Mouse (Mus musculus): ENCODE measurements around the gene Stard5.

Stard5 gene

DNA sequence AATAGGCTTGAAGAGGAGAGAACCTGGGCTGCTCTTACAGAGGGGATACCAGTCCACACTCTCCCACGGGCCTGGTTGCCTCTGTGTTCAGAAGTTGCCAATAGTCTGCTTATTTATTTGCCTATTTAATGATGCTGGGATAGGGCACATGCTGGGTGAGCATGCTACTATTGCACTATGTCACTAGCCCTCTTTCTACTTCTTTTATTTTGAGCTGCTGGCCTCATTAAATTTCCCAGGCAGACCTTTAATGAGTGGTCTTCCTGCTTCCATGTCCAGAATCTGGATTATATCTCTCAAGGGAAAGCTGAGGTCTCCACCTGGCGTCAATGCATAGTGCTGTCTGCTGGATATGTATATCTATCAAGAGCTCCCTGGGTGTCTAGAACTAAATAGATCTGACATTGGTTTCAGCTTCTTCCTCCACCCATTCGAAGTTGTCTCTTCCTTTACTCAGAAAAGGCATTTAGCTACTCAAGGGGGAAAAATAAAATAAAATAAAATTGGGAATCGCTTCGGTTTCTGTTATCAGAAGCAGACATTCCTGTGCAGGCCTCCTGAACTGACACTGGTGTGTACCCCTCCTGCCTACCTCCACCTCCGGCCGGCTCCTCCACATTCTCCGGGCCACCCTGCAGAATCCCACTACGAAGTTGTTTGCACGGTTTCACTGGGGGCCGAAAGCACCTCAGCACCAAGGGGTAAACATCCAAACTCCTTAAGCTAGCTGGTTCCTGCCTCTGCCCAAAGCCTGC is 509 bp upstream of the Stard5 start:
- in situ Hi-C loops (cut with MboI; ENCODE audit: unreplicated experiment in 2 of 2), result loop anchor here in 1 of 2 experiments (25.0 kb wide), 1 partner anchor 1056 kb away; the partner anchor contains the start of gene Zfand6

GRCm38 (mm10) chr7:83632682-83633120 is 942 bp downstream of the Stard5 start:
- in situ Hi-C loops (cut with MboI; ENCODE audit: unreplicated experiment in 2 of 2), result loop anchor here in 1 of 2 experiments (25.0 kb wide), 1 partner anchor 1055 kb away; the partner anchor contains the start of gene Zfand6

DNA sequence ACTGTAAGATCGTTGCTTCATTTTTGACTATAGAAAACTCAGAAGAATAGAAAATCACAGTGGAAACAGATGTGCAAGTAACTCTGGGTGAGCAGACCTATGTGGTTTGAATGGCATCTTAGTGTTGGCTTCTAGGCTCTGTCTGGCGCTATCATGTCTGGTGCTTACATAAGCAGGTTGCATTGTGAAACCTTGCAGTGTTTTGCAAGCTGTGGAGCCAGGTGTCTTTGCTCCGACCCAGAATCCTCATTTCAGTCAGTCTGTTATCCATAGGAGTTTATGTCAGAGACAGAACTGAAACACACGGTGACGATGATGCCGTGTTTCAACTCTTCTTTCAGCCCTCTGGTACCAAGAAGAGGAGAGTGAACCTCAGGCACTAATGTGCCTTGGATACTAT is 2.1 kb downstream of the Stard5 start:
- in situ Hi-C loops (cut with MboI; ENCODE audit: unreplicated experiment in 2 of 2), result loop anchor here in 1 of 2 experiments (25.0 kb wide), 1 partner anchor 1053 kb away; the partner anchor contains the start of gene Zfand6

- in situ Hi-C loops (cut with MboI; ENCODE audit: unreplicated experiment in 2 of 2), result loop anchor here in 1 of 2 experiments (25.0 kb wide), 1 partner anchor 1052 kb away; the partner anchor contains the start of gene Zfand6
Measured at GRCm38 (mm10) chr7:83635726-83636125, 4.0 kb downstream of the Stard5 start.

GRCm38 (mm10) chr7:83636425-83636824 is 4.7 kb downstream of the Stard5 start:
- in situ Hi-C loops (cut with MboI; ENCODE audit: unreplicated experiment in 2 of 2), result loop anchor here in 1 of 2 experiments (25.0 kb wide), 1 partner anchor 1051 kb away; the partner anchor contains the start of gene Zfand6

- in situ Hi-C loops (cut with MboI; ENCODE audit: unreplicated experiment in 2 of 2), result loop anchor here in 1 of 2 experiments (25.0 kb wide), 1 partner anchor 1049 kb away; the partner anchor contains the start of gene Zfand6
Measured at GRCm38 (mm10) chr7:83637781-83638583, 6.2 kb downstream of the Stard5 start.

GRCm38 (mm10) chr7:83639084-83639483 is 7.3 kb downstream of the Stard5 start:
- in situ Hi-C loops (cut with MboI; ENCODE audit: unreplicated experiment in 2 of 2), result loop anchor here in 1 of 2 experiments (25.0 kb wide), 1 partner anchor 1048 kb away; the partner anchor contains the start of gene Zfand6

GRCm38 (mm10) chr7:83640581-83640980 is 8.8 kb downstream of the Stard5 start:
- in situ Hi-C loops (cut with MboI; ENCODE audit: unreplicated experiment in 2 of 2), result loop anchor here (10.0 to 25.0 kb wide), 2 partner anchors 164 to 1047 kb away; partner anchors contain the start of gene Zfand6 (in 1 of the 2)

- in situ Hi-C loops (cut with MboI; ENCODE audit: unreplicated experiment in 2 of 2), result loop anchor here (10.0 to 25.0 kb wide), 2 partner anchors 164 to 1046 kb away; partner anchors contain the start of gene Zfand6 (in 1 of the 2)
Measured at GRCm38 (mm10) chr7:83641163-83641562, 9.4 kb downstream of the Stard5 start.

DNA sequence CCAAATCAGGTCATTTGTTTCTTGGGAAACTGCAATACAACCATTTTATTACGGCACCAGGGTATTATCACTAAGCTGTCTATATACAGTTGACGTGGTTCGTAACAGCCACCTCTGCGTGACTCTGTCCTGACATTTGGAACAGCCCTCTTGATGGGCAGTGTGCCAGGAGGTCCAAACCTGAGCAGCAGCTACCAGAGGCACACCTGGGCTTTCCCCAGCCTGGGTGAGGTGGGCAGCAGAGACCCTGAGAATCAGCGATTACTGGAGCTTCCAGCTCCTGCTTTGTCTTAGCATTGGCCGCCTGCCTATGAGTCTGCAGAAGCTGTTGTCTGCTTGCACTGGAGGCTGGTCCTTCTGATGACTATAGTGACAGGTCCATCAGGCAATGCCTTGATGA is 11.8 kb downstream of the Stard5 start:
- in situ Hi-C loops (cut with MboI; ENCODE audit: unreplicated experiment in 2 of 2), result loop anchor here (10.0 to 25.0 kb wide), 2 partner anchors 161 to 1044 kb away; partner anchors contain the start of gene Zfand6 (in 1 of the 2)

- in situ Hi-C loops (cut with MboI; ENCODE audit: unreplicated experiment in 2 of 2), result loop anchor here (10.0 to 25.0 kb wide), 2 partner anchors 160 to 1043 kb away; partner anchors contain the start of gene Zfand6 (in 1 of the 2)
Measured at GRCm38 (mm10) chr7:83644761-83645160, 13.0 kb downstream of the Stard5 start.

GRCm38 (mm10) chr7:83645476-83645875 is 13.7 kb downstream of the Stard5 start:
- in situ Hi-C loops (cut with MboI; ENCODE audit: unreplicated experiment in 2 of 2), result loop anchor here (10.0 to 25.0 kb wide), 2 partner anchors 159 to 1042 kb away; partner anchors contain the start of gene Zfand6 (in 1 of the 2)

GRCm38 (mm10) chr7:83648807-83649206 is 17.0 kb downstream of the Stard5 start:
- in situ Hi-C loops (cut with MboI; ENCODE audit: unreplicated experiment in 2 of 2), result loop anchor here (10.0 to 25.0 kb wide), 2 partner anchors 156 to 1038 kb away; partner anchors contain the start of gene Zfand6 (in 1 of the 2)

GRCm38 (mm10) chr7:83650638-83651037 is 18.9 kb downstream of the Stard5 start:
- in situ Hi-C loops (cut with MboI; ENCODE audit: unreplicated experiment in 2 of 2), result loop anchor here (10.0 to 25.0 kb wide), 3 partner anchors 462 to 788 kb away; partner anchors contain the start of genes Abhd17c (in 1 of the 2) and Mex3b (in 1 of the 2)

DNA sequence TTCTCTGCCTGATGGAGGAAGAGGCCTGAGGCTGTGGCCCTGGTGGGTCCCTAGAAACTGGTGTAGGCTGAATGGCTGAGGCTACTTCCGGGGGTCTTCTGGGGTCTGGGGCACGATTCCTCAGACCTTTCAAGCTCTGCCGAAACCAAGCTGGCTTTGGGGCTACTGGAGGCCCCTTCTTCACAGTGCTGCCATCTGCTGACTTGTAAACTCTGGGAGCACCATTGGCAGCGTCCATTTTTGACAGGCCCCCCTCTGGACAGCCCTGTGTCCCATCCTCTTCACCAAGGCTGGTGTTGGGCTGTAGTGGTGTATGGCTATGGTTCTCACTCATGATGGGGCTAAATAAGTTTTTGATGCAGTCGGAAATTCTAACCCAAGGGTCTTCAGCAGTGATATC is 20.7 kb downstream of the Stard5 start:
- in situ Hi-C loops (cut with MboI; ENCODE audit: unreplicated experiment in 2 of 2), result loop anchor here (10.0 to 25.0 kb wide), 3 partner anchors 460 to 790 kb away; partner anchors contain the start of genes Abhd17c (in 1 of the 2) and Mex3b (in 1 of the 2)

- in situ Hi-C loops (cut with MboI; ENCODE audit: unreplicated experiment in 2 of 2), result loop anchor here (10.0 to 25.0 kb wide), 3 partner anchors 459 to 791 kb away; partner anchors contain the start of genes Abhd17c (in 1 of the 2) and Mex3b (in 1 of the 2)
Measured at GRCm38 (mm10) chr7:83653605-83654051, 21.9 kb downstream of the Stard5 start.

- in situ Hi-C loops (cut with MboI; ENCODE audit: unreplicated experiment in 2 of 2), result loop anchor here (10.0 to 25.0 kb wide), 3 partner anchors 458 to 792 kb away; partner anchors contain the start of genes Abhd17c (in 1 of the 2) and Mex3b (in 1 of the 2)
Measured at GRCm38 (mm10) chr7:83654196-83654595, 22.4 kb downstream of the Stard5 start.

DNA sequence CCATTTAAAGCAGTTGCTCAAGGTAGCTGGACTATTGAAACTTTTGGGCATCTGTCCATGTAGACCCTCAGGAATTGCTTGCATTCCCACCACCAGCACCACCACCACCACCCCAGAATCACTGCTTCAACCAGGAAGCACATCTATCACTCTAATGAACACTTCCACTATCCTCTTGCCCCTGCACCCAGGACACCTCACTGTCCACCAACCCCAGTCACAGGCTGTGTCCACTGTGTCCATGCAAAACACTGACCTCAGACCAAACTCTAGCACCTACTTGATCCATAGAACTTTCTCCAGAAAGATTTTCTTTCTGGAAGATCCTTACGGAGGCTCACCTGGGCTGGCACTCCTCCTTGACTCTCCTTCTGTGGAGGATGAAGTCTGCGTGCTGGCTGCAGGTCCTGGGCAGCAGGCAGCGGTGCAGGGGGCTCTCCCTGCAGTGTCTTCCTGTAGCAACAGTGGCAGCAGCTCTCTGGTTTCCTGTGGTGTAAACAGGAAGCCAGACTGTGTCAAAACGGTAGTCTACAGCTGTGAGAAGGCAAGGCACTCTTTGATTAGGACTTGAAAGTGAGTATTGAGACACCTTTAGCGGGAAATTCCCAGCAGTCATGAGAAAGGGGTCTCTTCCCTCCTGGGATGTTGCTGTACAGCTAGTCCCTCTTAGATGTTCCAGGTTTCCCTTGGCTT is 23.3 kb downstream of the Stard5 start:
- in situ Hi-C loops (cut with MboI; ENCODE audit: unreplicated experiment in 2 of 2), result loop anchor here (5.0 to 25.0 kb wide), 5 partner anchors 152 to 793 kb away; partner anchors contain the start of genes Abhd17c (in 1 of the 2) and Mex3b (in 1 of the 2)

- in situ Hi-C loops (cut with MboI; ENCODE audit: unreplicated experiment in 2 of 2), result loop anchor here (5.0 to 25.0 kb wide), 5 partner anchors 149 to 796 kb away; partner anchors contain the start of genes Abhd17c (in 1 of the 2) and Mex3b (in 1 of the 2)
Measured at GRCm38 (mm10) chr7:83658716-83659115, 27.0 kb downstream of the Stard5 start.
